Mouse (Mus musculus) left cerebral cortex, adult 9 months (tissue): Measurements from ENCODE around the gene Nup188.
A peak's percentile ranks its signal among the peaks of the same experiment; 100 is the strongest.

Source experiments
- DNase-seq, 2 experiments: peaks; one replicate each; pipeline ENCODE4 v3.0.0; 2022; ENCODE audit warnings: low spot score in 2 of 2

The Nup188 gene

DNA sequence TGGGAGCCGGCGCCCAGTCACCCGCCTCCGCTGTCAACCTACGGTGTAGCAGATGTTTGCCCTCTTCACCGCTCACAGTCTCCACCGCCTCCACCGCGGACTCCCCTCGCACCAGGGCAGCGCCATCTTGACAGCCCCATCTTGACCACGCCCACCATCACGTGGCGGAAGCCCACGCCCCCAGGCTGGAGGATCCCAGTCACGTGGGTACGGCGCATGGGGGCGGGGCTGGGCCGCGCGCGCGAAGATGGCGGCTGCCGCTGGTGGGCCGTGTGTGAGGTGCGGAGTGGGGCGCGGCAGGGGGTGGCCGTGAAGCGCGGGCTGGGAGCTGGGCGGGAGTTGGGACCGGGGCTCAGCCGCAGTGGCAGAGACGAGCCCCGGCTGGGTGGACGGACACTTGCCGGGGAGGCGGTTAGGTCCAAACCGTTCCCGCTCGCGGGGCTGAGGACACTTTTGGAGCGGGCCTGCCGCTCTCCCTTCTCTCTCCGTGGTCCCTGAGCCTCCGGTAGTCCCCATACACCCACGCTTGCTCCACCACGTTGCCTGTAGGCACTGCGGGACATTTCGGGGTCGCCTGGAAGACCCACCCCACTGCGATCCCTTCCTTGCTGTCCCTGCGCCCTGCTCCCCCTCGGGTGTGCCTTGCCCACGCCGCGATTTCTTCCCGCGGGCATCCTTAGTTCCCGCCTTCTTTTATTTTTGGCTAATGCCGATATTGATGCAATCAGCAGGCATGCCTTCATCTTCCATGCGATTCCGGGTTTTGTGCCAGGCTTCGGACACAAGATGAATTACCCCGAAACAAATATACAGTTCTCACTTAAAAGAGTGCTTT is at the start of gene Nup188, which contains the start of gene Dolk:
Gene Nup188 (plus strand): TSS at position 206 of the 835 bp plus-strand sequence.
Gene Dolk (minus strand): TSS at position 143 of the 835 bp plus-strand sequence.
- peak; percentile 81 to 94 for DNase-seq

DNA sequence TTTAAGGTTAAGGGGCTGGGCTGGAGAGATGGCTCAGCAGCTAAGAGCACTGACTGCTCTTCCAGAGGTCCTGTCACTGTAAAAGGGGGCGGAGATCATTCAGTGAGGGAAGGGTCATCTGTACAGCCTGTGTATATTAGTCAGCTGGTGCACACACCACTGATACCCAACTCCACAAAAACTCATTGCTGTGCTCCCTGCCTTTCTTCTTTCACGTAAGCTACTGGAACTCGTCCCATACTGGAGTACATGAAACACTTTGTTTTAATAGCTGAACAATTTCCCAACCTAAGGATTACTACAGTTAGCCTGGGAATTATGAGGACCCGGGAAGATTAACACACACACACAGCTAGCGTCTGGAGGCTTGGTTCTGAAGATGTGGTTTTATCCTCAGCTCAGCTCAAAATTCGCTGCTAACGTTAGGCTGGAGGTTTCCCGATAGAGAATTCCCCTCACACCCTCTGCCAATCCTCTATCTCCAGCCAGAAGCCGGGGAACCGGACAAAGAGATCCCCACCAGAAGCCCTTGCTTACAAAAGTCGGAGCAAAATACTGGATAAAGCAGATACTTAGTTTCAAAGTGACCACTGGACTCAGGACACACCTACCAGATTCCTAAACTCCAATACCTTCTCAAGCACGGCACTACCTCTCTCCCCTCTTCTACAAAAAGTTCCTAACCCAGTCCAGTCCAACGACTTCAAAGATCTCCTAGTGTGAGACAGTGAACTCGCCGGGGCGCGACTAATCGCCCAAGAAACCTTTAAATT is 49.6 kb upstream of the Nup188 start:
- DNase-seq, result no peak

DNA sequence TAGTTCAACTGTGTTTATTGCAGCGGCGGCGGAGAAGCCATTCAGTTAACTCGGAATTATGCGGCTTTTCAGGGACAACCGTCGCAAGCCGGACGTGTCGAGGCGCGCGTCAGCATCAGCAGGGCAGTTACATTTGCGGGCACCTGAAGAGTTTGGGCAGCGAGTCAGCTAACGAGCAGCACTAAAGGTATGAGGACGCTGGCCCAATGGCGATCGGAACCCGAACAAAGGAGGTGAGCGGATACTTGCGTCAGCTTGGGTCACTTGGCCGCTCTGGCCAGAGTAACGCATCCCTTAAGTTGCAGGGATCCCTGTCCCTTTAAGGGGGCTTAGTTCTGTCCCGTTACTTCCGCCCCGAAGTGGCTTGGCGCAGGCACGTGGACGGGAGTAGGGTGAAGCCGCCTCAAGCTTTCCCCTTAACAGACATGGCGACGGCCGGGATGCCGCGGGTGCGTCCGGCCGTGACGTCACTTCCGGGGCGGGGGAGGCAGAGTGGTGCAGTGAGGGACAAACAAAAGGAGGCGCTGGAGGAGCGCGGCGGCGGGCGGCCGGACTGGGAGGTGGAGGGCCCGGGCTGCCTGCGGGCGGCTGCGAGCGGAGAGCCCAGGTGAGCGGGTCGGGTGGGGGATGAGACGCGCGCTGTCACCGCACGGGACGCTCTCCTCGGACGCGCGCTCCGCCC is 48.9 kb upstream of the Nup188 start, which contains the start of gene Lrrc8a:
Gene Lrrc8a (plus strand): TSS at position 517 of the 682 bp plus-strand sequence.
- DNase-seq, result peak; percentile 94 to 99

DNA sequence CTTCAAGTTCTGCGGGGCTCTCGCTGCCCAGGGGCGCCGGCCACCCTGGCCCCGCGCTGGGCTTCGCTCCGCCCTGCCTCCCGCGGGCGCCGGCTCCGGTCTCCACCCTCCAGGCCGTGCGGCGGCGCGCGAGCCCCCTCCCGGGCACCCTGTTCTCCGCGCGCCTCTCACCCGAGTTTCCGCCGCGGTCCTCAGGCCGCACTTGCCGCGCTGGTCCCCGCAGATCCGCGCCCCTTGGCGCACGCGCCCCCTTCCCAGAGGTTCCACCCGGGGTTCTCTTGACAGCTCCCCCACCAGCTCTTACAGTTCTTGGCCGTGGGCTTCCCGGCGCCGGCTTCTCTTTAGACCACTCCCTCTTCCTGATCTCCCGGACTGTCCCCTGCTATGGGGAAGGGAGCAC is 48.3 kb upstream of the Nup188 start:
- DNase-seq, result peak in 1 of 2 experiments; percentile 57

DNA sequence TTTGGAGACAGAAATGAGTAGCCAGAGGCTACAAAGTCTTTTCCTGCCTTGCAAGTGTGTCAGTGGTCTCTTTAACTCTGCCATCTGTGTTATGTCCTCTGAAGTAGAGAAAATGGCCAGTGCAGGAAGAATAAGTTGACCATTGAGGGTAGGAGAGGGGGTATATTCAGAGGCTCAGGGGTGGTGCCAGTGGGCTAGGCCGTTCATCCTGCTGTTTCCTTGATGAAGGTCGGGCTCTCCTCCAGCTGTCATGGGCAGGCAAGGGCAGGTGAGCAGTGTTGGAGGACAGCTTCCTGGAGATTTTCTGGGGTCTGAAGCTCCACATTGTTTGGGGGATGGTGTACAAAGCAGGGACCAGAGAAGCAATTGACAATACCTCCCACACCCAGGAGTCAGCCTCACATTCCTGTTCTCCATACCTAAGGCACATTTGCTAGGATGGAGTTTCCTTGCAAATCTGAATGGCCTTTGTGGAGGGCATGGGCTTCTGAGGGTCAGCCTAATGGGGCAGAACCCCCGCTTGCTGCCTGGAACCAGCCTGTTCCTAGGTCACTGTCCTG is 47.2 kb upstream of the Nup188 start:
- DNase-seq, result no peak

DNA sequence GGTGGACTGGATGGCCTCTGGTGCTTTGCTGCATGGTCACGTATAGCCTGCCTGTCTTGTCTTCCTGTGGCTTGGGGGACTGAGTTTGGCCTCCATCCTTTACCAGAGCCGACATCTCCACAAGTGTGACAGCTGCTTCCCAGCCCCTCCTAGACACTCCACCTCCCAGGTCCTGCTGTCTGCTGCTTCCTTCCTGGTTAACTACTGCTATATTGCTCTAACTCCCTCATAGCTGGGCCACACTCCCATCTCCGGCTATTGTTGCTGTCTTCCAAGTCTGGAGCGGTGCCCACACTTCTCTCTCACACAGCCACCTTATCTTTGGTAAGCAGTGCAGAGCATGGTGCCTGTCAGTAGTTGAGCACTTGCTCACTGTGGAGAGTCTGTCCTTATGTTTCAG is 46.4 kb upstream of the Nup188 start:
- no peak for DNase-seq

DNA sequence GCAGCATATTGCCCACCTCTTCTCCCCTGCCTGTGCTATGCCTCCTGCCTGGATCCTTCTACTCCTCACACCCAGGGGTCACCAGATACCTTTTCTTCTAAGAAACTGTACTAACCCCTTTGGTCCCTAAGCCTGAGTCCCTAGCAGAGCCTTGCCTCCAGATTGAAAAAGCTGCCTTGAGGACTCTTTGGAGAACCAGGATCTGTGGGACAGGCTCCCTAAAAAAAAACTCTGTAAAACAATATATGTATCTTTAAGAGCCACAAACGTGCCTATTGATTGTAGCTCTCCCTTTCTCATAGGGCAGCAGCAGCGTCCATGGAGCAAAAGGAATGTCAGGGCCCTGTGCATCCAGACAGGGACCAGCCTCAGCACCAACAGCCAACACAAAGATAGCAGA is 45.9 kb upstream of the Nup188 start, which contains the start of gene Gm28035:
Gene Gm28035 (plus strand): TSS at position 301 of the 400 bp plus-strand sequence.
- DNase-seq, result no peak

DNA sequence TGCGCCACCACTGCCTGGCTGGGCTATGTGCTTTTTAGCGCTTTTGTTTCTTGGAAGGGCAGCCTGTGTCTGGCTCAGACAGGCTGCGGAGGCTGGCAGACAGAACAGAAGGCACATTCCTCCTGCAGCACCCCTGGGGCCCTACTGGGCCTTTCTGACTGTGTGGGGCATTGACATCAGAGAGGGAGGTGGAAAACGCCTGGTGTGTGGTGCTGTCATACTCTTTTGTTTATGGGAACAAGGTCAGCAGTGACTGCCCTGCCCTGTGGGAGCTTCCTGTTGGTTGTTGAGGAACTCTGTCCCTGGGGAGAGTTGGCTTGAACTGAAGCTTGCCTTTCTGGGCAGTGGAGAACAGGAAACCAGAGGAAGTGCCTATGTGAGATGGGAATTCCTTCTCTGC is 43.7 kb upstream of the Nup188 start:
- peak in 1 of 2 experiments; percentile 41 for DNase-seq

DNA sequence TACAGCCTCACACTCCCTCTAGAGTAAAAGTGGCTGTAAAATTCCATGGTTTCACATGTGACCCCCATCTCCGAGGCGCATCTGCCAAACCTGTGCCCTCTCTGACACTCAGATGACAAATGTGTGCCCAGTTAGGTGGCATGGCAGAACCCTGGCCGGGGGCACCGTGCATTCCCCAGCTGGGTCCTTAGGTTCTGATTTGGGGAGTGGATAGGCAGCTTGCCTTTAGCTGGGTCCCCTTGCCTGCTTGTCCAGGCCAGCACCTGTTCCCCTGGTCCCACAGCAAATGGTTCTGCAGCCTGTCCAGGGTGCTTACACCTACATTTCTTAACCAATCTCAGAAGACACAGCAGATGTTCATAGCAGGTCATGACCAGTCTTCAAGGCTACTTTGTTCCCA is 42.8 kb upstream of the Nup188 start:
- DNase-seq, result no peak

DNA sequence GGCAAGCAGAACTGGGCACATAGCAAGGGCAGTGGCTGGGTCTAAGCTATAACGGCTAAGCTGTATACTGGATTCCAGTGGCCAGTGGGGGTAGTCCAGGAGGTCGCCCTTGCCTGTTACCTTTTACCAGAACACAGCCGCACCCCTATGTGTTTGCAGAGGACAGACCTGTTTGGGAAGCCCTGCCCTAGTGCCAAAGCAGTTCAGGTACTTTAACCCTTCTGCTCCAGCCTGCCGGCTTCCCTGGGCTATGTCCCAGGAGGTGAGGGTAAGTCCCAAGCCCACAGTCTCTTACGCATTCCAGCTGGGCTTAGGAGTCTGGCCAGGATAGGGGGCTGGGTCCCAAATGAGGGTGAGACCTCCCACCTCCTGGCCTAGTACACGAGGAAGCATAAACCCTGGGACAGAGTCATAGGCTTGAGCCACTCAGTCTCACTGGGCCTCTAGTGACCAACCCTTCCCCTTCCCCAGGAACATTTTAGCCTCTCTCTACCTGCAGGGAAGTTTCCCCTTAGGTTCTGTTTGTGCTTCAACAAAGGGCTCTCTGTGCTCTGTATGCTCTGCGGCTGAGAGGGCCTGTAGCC is 41.5 kb upstream of the Nup188 start:
- no peak for DNase-seq

DNA sequence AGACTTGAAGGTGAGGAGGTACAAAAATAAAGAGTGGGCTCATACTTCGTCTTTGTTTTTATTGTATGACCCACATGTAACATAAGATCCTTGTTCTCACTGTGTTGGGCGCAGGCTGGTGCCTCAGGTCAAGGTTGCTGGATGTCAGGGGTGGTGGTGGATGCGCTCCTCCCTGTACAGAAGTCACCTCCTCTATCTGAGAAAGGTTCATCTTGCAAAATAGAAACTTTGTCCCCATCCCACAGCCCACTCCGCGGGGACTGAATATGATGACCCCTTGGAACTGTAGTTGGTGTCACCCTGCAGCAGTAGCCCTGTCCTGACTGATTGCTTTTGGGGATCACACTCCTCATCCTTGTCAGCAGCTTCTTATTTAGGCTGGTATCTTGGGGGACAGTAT is 39.2 kb upstream of the Nup188 start:
- no peak for DNase-seq

DNA sequence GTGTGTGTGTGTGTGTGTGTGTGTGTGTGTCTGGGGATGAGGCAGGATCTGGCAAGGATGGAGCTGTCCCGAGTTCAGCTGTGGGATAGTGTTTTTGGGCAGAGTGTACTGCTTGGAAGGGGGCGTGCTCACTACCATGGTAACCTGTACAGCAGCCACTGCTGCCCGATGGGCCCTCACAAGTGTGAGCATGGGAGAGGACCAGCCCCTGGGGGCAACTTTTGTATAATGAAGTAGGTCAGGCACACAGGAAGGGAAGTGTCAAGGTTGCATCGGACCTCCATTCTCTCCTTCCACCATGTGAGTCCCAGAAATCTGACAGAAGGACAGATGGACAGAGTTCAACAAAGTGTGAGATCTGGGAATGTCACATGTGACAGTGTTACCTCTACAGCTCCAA is 38.5 kb upstream of the Nup188 start:
- no peak for DNase-seq

DNA sequence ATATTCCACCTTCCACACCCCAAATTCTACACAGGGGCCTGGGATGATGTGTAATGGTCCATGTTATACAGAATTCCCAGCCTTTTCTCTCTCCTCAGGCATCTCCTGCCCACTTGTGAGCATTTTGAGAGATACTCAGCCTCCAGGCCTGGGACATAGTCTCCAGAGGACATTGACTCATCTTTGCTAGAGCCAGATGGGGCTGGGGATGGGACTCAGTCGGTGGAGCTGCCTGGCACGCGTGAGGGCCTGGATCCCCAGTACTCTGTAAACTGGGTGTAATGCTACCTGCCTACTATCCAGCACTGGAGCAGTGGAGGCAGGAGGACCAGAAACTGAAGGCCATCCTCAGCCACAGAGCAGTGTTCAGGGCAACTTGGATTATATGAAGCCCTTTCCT is 37.0 kb upstream of the Nup188 start:
- DNase-seq, result no peak

DNA sequence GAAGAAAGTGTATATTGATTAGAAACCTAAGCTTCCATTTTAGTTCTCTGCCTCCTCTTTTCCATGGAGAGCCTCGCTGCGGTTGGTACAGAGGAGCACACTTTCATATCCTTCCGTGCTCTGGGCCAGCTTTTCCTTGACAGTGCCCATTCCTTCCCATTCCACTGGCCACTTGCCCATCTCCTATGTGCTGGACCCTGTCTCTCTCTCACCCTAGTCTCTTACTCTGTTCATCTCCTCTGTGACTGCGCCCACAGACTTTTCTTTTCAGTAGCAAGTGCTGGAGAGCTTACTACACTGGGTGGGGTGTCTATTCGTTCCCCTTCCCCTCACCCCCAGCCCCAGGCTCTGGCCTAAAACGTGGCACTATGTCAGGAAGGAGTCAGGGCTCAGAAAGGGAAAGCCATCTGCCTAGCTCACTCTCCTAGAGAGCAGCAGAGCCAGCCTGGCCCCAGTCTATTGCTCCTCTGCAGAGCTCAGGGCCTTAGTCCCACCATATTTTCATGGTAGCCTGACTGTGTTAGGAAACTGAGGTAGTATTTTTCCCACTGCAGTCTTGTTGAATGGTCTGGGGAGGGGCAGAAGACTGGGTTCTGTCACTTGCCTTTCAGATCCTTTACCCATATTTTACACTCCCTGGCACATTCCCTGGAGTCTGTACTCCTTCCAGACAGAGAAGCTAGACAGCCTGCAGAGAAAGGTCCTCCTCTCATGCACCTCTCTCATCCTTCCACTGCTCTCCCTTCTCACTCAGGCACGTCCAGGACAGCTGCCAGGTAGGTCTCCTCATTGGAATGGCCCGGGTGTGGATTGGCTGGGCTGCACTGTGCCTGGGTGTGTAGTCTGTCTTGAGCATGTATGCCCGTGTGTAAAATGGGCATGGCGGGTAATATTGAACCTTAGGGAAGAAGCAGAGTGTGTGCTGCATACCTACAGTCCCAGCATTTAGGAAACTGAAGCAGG is 35.8 kb upstream of the Nup188 start:
- no peak for DNase-seq

DNA sequence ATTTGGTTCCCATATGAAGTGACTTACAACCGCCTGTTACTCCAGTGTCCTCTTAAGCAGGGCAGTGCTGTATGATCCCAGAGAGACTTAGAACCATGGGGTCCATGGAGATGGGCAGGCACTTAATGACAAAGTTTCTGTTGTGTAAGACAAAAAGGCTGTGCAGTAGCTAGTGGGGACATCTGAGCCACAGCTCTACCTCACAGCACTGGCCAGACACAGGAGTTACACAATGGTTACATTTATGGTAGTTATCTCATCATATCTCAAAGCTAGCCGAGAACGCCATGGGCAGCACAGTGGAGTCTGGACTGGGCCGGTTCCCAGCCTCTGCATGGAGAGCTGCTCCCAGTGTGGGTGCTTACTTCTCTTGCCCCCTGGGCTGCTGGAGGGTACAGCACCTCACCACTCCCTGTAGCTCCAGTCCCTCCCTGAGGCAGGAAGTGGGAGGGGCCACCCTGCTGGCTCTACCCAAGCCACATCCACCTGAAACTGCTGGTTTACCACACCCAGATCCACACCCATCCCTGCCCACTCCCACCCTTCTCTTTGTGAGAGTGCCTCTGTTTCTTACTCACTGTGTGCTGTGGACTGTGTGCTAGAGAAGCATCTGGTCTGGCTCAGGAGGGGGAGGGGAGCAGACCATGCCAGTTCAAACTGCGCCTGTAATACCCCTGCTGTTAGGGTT is 34.6 kb upstream of the Nup188 start:
- DNase-seq, result no peak

DNA sequence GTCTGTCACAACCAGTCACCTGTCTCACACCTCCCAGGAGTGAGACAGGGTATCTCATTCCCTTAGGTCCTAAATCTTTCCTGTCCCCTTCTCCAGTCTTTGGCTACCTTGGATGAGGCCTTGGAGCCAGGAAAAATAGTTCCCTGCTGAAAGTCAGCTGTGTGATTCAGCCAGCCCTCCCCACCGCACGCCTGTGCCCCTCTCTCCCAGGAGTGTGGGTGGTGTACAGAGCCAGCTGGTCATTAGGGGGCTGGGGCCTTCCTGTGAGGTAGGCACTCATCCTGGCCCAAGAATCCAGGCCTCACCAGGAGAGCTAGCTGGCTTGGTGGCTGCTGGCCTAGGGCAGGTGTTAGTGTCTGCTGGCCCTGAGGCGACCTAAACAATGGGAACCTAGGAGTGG is 33.7 kb upstream of the Nup188 start:
- no peak for DNase-seq

DNA sequence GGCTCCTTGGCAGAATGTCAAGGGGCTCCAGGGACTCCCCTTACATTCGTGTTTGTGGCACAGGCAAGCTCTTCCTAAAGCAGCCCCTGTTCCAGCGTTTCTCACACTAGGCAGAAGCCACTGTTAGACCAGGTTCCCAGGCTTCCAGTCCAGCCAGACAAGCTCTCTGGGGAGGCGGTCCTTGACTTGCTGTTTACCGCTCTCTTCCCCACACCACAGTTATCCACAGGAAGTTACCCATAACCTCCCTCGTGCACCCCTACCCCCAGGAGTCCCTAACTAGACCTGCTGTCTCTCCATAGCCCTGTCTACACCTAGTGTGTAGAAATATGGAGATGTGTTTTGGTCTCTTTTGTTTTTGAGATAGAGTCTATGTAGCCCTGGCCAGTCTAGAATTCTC is 32.4 kb upstream of the Nup188 start:
- DNase-seq, result no peak

DNA sequence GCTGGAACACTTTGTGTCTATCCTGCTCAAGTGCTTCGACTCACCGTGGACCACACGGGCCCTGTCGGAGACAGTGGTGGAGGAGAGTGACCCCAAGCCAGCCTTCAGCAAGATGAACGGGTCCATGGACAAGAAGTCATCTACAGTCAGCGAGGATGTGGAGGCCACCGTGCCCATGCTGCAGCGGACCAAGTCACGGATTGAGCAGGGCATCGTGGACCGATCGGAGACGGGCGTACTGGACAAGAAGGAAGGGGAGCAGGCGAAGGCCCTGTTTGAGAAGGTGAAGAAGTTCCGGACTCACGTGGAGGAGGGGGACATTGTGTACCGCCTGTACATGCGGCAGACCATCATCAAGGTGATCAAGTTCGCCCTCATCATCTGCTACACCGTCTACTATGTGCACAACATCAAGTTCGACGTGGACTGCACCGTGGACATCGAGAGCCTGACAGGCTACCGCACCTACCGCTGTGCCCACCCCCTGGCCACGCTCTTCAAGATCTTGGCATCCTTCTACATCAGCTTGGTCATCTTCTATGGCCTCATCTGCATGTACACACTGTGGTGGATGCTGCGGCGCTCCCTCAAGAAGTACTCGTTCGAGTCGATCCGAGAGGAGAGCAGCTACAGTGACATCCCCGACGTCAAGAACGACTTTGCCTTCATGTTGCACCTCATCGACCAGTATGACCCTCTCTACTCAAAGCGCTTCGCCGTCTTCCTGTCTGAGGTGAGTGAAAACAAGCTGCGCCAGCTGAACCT is 30.4 kb upstream of the Nup188 start:
- DNase-seq, result no peak
